Mouse (Mus musculus) C2C12 (cell line): ENCODE data around the gene Blcap.

Experiments used
- CEBPB ChIP-seq: IDR thresholded peaks from one replicate; pipeline ENCODE4 v1.6.1; 2011; ENCODE audit warnings: low read depth, mild to moderate bottlenecking, control low read depth, moderate library complexity
- CTCF ChIP-seq: IDR thresholded peaks from one replicate; pipeline ENCODE4 v1.5.1; 2011; ENCODE audit not compliant: control insufficient read depth, insufficient read depth, insufficient read length
- FOSL1 ChIP-seq: IDR thresholded peaks from one replicate; pipeline ENCODE4 v1.8.0; 2011; ENCODE audit warnings: mild to moderate bottlenecking, low read length; ENCODE audit not compliant: poor library complexity, insufficient read depth, severe bottlenecking
- MAX ChIP-seq: IDR thresholded peaks from one replicate; pipeline ENCODE4 v1.6.1; 2011; ENCODE audit warnings: mild to moderate bottlenecking, control low read depth
- MYOD1 ChIP-seq: IDR thresholded peaks from one replicate; pipeline ENCODE4 v1.6.1; 2011; ENCODE audit warnings: low read depth; ENCODE audit not compliant: control insufficient read depth, insufficient read length
- MYOG ChIP-seq: IDR thresholded peaks from one replicate; pipeline ENCODE4 v1.6.1; 2011; ENCODE audit not compliant: control insufficient read depth, insufficient read length; ENCODE audit errors: extremely low read depth
- USF1 ChIP-seq: IDR thresholded peaks from one replicate; pipeline ENCODE4 v1.6.1; 2011; ENCODE audit warnings: low read depth, mild to moderate bottlenecking, control low read depth, moderate library complexity

- TF ChIP-seq MAX (no peak), CTCF (no peak), FOSL1 (no peak), CEBPB (no peak), MYOG (no peak), USF1 (no peak), MYOD1 (no peak)
Measured at GRCm38 (mm10) chr2:157569796-157570485, 1.1 kb downstream of the Blcap start.
